Mouse (Mus musculus) layer of hippocampus, adult 18-20 months (tissue): ENCODE measurements around the gene Gm21775. TPM values are rescaled to one million over a fixed set of nuclear protein-coding genes. Genes with fewer than 3 reads are reported as not detected.
"Not testable (repeated sequence)": the region's sequence is repeated elsewhere in the genome, so short reads cannot be mapped to it uniquely, and the experiment has no call there.

ENCODE experiments used
- DNase-seq, 2 experiments: peaks; one replicate each; pipeline ENCODE4 v3.0.0; 2022; ENCODE audit warnings: low spot score in 2 of 2
- long read RNA-seq: library from polyadenylated mRNA; stranded (forward); transcript quantifications from one replicate; pipeline ENCODE4 v2.0.0, GENCODE M21; 2021
- total RNA-seq, 2 experiments: library from RNA; stranded (reverse); gene quantifications; 2 replicates each; pipeline ENCODE4 v1.2.3; 2021

The Gm21775 gene
- not detected for total RNA-seq
- long read RNA-seq: 0 reads

DNA sequence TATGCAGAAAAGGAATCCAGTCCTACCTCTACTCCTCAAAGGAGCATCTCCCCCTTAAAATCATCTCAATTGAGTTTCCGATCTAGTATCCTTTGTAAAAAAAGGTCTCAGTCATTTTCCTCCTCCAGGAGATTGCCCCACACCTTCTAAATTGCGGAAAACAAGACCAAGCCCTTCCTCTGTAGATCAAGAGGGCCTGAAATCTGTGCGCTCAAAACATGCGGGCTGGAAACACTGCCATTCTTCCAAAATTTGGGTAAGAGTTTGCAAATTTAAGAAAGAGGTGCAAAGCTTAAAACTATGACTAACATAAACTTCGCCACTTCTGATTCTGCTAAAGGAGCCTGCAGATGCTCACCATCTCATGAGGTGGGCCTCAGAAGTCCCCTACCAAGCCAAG lies at the start of gene Gm21775:
Gene Gm21775, plus strand, starts transcription at position 301 of the 400 bp plus-strand sequence.
- DNase-seq: not testable (repeated sequence)

DNA sequence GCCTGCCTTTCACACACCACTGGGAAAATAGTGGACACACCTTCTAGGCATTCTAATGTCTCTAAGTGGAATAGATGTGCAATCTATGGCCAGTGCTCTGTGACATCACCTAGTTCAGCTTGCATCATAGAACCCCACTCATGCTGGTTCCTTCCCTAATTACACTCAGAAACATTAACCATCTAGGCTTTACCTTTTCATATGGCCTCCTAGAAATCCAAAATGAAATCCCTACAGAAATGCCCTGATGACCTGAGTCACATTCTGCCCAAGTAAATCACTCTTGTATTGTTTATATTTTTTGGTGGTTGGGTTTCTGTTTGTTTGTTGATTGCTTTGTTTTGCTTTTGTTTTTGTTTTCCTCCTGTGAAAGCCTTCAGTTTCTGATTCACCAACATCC lies 17.3 kb upstream of the Gm21775 start, which contains the start of gene Gm20737:
Gene Gm20737, minus strand, starts transcription at position 101 of the 400 bp plus-strand sequence.
- not testable (repeated sequence) for DNase-seq

Other genes with a start within 250 kb of the Gm21775 start
- gene Gm20834, start 228.9 kb upstream of the Gm21775 start, total RNA-seq: not detected
- gene Gm28510, start 140.7 kb upstream of the Gm21775 start, total RNA-seq: not detected
- not detected for gene Gm20737, start 17.4 kb upstream of the Gm21775 start, total RNA-seq
- not detected for gene Gm21900, start 62.9 kb downstream of the Gm21775 start, total RNA-seq
- not detected for gene Gm20777, start 199.0 kb downstream of the Gm21775 start, total RNA-seq